Mouse (Mus musculus): ENCODE results near the gene Clec2l. TPM values are rescaled to one million over a fixed set of nuclear protein-coding genes. Genes with fewer than 3 reads are reported as not detected.

Clec2l gene
- 0.46 and 0.47 TPM in 2 replicates for polyA plus RNA-seq (2012; rRNA removed)

DNA sequence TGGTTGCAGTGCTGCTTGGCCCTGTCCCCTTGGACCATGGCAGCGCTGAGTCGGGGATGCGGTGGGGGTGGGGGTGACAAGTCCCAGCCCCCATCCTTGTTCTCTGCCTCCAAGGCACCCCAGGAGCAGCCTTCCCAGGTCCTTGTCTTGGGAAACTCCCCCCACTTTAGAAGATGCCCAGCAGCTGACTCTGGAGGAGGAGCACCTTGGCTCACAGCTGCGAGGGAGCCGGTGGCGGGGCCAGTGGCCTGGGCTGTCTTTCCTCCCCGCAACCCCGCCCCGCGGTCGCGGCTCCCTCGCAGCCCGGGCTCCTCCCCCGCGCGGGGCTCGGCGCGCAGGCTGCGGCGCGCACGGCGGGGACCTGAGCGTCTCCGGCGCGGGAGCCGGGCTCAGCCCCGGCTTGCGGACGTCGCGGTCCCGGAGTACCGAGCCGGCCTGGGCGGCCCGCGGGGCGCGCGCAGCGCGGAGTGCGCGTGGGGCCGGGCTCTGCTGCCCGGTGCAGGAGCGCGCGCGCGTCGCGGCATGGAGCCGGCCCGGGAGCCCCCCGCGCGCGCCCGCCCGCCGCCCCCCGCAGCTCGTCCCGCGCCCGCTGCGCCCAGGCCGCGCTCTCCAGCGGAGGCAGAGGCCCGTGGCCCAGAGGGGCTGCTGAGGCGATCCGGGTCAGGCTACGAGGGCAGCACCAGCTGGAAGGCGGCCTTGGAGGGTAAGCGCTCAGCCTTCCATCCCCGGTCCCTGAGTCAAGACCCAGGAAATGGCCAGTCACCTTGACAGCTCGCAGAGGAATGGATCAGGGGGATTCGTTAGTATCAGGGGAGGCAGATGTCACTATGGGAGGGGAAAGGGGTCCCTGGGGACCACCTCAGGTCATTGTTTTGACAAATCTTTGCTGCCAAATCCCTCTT is at the start of gene Clec2l:
TSS of gene Clec2l (plus strand) at position 356 of the 902 bp plus-strand sequence.
- no peak for DNase-seq (ENCODE audit: low spot score)

GRCm38 (mm10) chr6:38622406-38622805 is 40.5 kb upstream of the Clec2l start:
- no peak for DNase-seq (ENCODE audit: low spot score)

- DNase-seq (ENCODE audit: low spot score): no peak
Observed at GRCm38 (mm10) chr6:38623457-38623856, 39.4 kb upstream of the Clec2l start.

DNA sequence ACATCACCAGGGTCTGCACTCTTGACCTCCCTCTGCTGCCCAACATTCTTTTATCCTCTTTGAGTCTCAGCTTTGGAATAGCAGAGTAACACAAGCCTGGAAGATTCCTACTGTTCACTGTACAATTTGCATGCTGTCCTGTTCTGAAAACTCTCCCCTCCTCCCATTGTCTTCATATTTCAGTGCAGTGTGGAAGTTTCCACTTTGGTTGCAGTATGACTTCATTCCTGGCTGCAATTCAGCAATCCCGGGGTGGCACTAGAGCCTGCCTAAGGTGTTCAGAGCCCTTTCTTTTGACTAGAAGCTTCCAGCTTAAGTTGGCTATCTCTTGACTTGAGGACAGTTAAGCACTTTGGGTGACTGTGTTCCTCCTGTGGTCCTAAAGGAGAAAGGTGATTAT is 38.4 kb upstream of the Clec2l start:
- no peak for DNase-seq (ENCODE audit: low spot score)

DNA sequence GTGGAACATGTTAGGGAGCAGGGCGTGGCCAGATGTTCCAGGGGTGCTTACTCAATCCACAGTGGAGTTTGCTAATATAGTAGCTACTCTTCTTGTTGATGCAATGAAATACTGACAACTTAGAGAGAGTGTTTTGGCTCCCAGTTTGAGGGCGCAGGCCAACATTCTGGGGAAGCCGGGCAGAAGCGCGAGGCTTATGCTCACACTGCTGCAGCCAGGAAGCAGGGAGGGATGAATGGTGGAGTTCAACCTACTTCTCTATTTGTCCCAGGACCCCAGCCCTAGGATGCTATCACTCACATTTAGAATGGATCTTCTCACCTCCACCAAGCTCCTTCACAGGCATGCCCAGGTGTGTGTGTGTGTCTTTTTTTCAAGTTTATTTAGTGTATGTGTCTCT is 36.8 kb upstream of the Clec2l start:
- peak; percentile 17 for DNase-seq (ENCODE audit: low spot score)

DNA sequence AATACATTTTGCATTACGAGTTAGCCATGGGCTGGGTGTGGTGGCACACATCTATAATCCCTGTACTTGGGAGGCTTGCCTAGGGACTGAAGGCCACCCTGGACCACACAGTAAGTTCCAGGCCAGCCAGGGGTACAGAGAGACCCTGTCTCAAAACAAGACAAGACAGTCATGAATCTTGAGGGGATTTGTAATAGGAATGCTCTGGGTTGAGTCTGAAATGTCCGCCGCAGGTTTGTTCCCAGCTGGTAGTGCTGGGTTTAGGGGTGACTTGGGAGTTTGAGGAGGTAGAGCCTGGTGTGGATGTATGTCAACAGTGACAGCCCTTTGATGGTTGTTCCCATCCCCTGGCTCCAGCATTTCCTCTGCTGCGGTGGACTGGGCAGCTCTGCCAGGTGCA is 35.8 kb upstream of the Clec2l start:
- DNase-seq (ENCODE audit: low spot score): no peak

DNA sequence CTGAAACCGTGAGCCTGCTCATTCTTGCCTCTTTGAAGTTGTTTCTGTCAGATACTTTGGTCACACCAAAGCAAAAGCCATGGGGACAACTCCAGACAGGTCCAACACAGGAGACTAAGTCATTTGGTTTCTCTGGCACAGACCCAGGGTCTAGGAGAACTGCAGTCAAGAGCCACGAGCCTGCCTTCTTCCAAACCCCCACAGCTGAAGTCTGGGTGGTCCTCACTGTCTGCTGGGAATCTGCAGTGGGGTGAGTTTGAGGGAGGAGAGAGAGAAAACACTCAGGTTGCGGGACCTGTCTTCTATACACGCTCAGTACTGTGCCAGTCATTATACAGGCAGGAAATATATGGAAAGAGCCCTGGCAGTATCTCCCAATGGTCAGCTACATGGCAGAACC is 35.4 kb upstream of the Clec2l start:
- DNase-seq (ENCODE audit: low spot score): no peak

- DNase-seq (ENCODE audit: low spot score): peak; percentile 16
Observed at GRCm38 (mm10) chr6:38629556-38629955, 33.3 kb upstream of the Clec2l start.

GRCm38 (mm10) chr6:38632826-38633225 is 30.0 kb upstream of the Clec2l start:
- DNase-seq (ENCODE audit: low spot score): no peak

DNA sequence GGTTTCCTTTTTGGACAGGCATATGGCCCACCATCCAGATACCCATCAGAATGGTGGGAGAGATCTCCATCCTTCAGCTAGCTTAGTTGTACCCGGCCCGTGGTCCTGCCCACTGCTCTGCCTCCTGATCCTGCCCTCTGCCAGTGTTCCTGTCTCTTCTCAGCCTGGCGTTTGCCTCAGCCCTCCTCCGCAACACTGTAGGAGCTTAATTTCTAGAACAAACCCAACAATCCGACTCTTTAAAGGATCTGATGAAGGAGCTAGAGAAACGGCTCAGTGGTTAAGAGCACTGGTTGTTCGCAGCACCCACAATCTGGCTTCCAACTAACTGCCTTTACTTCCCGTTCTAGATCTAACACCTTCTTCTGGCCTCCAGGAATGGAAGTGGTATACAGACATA is 28.4 kb upstream of the Clec2l start:
- DNase-seq (ENCODE audit: low spot score): no peak

DNA sequence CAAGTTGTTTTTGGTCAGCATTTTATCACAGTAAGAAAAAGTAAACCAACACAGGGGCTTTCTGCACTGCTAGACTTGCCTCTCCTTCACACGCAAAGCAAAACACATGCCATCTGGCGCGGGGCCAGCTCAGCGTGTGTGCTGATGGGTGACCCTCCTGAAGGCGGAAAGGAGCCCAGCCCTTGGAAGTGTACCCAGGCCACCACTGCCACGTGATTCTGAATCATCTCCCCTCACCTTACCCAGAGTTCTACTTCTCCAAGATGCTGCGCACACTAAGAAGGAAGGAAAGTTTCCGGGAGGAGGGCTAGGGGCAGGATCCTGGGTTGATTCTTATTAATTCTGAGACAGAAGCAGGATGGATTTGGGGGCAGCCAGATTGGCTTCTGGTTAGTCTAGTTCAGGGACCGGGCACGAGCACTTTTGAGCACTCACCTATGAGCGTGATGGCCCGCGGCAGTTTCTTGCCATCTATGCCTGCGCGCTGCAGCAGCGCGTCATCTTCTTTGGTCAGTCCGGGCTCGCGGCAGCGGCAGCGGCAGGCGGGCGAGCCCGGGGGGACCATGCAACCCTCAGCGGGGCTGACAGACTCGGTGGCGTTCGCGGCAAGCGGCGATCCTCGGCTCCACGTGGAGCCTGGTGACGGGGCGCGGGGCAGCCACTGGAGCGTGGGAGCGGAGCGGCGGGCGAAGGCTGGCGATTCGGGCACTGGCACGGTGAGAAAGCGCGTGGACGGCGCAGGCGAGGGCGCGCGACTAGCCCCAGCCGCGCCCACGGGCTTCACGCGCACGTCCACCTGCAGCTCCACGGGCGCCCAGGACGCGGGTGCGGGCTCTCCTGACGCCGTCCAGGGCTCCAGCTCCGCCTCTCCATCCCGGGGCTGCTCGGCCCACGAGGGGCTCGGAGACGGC is 26.7 kb upstream of the Clec2l start:
- DNase-seq (ENCODE audit: low spot score): peak; percentile 40

GRCm38 (mm10) chr6:38636852-38637618 is 25.8 kb upstream of the Clec2l start, which contains the start of gene Klrg2:
Gene Klrg2 (minus strand): TSS chr6:38637242.
- DNase-seq (ENCODE audit: low spot score): peak; percentile 48

GRCm38 (mm10) chr6:38640401-38640800 is 22.5 kb upstream of the Clec2l start:
- DNase-seq (ENCODE audit: low spot score): no peak

- no peak for DNase-seq (ENCODE audit: low spot score)
Observed at GRCm38 (mm10) chr6:38641228-38641627, 21.6 kb upstream of the Clec2l start.

- no peak for DNase-seq (ENCODE audit: low spot score)
Observed at GRCm38 (mm10) chr6:38641645-38642044, 21.2 kb upstream of the Clec2l start.

GRCm38 (mm10) chr6:38642593-38642992 is 20.3 kb upstream of the Clec2l start:
- no peak for DNase-seq (ENCODE audit: low spot score)

- no peak for DNase-seq (ENCODE audit: low spot score)
Observed at GRCm38 (mm10) chr6:38643039-38643438, 19.8 kb upstream of the Clec2l start.

- no peak for DNase-seq (ENCODE audit: low spot score)
Observed at GRCm38 (mm10) chr6:38649545-38649944, 13.3 kb upstream of the Clec2l start.

DNA sequence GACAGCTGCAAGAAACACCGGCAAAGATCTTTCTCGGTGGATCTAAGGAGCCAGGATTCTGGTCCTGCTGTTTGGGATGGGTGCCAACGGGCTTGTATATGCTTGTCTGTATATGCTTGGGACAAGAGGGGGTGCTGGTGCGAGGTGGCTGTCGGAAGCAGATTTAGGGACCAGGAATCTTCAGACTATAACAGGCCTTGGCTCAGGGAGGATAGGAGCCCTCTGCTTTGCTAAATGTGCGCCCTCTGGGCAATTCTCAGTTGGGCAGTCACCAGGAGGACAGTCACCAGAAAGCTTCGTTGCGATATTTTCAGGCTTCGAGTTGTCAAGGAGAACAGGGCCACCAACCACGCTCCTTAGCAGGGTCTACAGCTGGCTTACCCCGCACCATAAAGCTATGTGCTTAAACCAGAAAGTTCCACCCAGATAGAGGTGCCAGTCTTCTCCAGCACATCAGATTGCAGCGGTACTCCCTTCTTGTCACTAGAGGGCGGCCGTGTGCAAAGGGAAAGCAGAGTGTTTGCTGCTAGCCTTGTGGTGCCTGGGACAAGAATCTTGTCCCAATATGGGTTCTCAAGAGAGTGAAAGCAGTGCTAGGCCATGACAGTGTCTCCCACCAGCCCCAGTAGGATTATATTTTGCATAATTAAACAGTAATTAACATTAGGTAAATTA is 12.5 kb upstream of the Clec2l start:
- DNase-seq (ENCODE audit: low spot score): no peak

DNA sequence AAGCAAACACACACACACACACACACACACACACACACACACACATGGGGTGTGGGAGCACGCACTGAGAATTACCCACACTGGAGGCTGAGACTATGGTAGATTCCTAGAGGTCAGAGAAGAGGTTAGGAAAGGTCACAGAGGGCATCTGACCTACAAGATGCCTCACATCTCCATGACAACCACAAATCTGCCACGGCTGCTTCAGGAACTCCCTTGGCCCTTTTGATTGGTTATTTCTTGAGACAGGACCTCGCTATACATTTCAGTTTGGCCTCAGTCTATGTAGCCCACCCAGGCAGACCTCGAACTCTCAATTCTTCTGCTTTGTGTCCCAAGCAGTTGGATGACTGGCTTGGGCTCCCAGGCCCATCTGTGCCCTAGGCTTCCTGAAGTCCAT is 1.2 kb upstream of the Clec2l start:
- no peak for DNase-seq (ENCODE audit: low spot score)

- no peak for DNase-seq (ENCODE audit: low spot score)
Observed at GRCm38 (mm10) chr6:38669580-38669979, 6.7 kb downstream of the Clec2l start.

Data from urinary bladder, adult 2 months (tissue).